Mouse (Mus musculus) midbrain, postnatal 0 days (tissue): ENCODE measurements around the gene Rxrg. TPM values are rescaled to one million over a fixed set of nuclear protein-coding genes. Genes with fewer than 3 reads are reported as not detected.

Source experiments
- ATAC-seq: fragments of 200-750 bp; cut with Nextera tagmentation; 2 replicates; pipeline ENCODE4 v1.8.0; 2017; ENCODE audit warnings: moderate number of reproducible peaks, mild to moderate bottlenecking, moderate TSS enrichment, moderate library complexity; ENCODE audit not compliant: low FRiP score
- DNase-seq: peaks from one replicate; pipeline ENCODE4 v3.0.0-alpha.2; 2015; ENCODE audit warnings: low spot score
- H3K27ac ChIP-seq: fragments of 300-500 bp; sonication (generic); 2 replicates; pipeline ENCODE4 v1.5.1; 2014; ENCODE audit warnings: low read depth, mild to moderate bottlenecking, low read length, mixed read lengths
- H3K27me3 ChIP-seq: fragments of 300-500 bp; sonication (generic); 2 replicates; pipeline ENCODE4 v1.6.1; 2014; ENCODE audit warnings: low read length, control low read depth, mixed read lengths; ENCODE audit not compliant: insufficient read depth
- H3K36me3 ChIP-seq: fragments of 300-500 bp; sonication (generic); 2 replicates; pipeline ENCODE4 v1.6.1; 2014; ENCODE audit warnings: low read length, control low read depth, mixed read lengths; ENCODE audit not compliant: insufficient read depth
- H3K4me1 ChIP-seq: fragments of 300-500 bp; sonication (generic); 2 replicates; pipeline ENCODE4 v1.6.1; 2014; ENCODE audit warnings: mild to moderate bottlenecking, control low read depth, antibody characterized with exemption, low read length, mixed read lengths; ENCODE audit not compliant: insufficient read depth
- H3K4me2 ChIP-seq: fragments of 300-500 bp; sonication (generic); 2 replicates; pipeline ENCODE4 v1.6.1; 2014; ENCODE audit warnings: low read depth, mild to moderate bottlenecking, low read length, mixed read lengths; ENCODE audit not compliant: poor library complexity, severe bottlenecking
- H3K4me3 ChIP-seq: fragments of 300-500 bp; sonication (generic); 2 replicates; pipeline ENCODE4 v1.5.1; 2014; ENCODE audit warnings: low read depth, mild to moderate bottlenecking, low read length, moderate library complexity
- H3K9ac ChIP-seq: fragments of 300-500 bp; sonication (generic); replicated peaks from 2 replicates; pipeline ENCODE4 v1.6.1; 2014; ENCODE audit warnings: mild to moderate bottlenecking, low read length, moderate library complexity, mixed read lengths; ENCODE audit not compliant: poor library complexity, severe bottlenecking
- H3K9me3 ChIP-seq: fragments of 300-500 bp; sonication (generic); 2 replicates; pipeline ENCODE4 v1.6.1; 2016; ENCODE audit warnings: low read length, control low read depth
- CTCF ChIP-seq: IDR thresholded peaks from 2 replicates; pipeline ENCODE4 v1.5.1; 2016; ENCODE audit warnings: antibody characterized with exemption, mild to moderate bottlenecking
- WGBS: fragments of 180-500 bp; shearing (Covaris S2); extraction: QIAGEN DNeasy Blood & Tissue Kit; methylation state at CpG from one replicate; pipeline ENCODE4 v1.1.7; 2014; 5-methylcytosine and 5-hydroxymethylcytosine counted together
- polyA plus RNA-seq: library from polyadenylated mRNA; unstranded; fragments of >200 nt; fragmentation: Nextera tagmentation; extraction: Ambion mirVana; gene quantifications from 2 replicates; pipeline ENCODE4 v1.2.1, GENCODE M21; 2015
- total RNA-seq: library from RNA; depleted of rRNA; stranded (reverse); fragments of >200 nt; gene quantifications from 2 replicates; pipeline ENCODE4 v1.2.3, GENCODE M21; 2014; rRNA removed

Gene Rxrg
- total and polyA plus RNA-seq, 2 experiments from 2014 or later, result 11.4 to 12.8 TPM

GRCm38 (mm10) chr1:167672433-167672987 is 74.3 kb downstream of the Rxrg start:
- H3K9ac ChIP-seq, result no peak overlapping the region
- H3K27ac ChIP-seq, result no peak overlapping the region
- H3K4me1 ChIP-seq, result no peaks in the 10 kb centered on the region
- no peak for TF ChIP-seq CTCF
- no peaks in the 10 kb centered on the region for H3K9me3 ChIP-seq
- no peak for ATAC-seq
- DNase-seq, result no peak
- no peaks in the 10 kb centered on the region for H3K36me3 ChIP-seq
- WGBS, result 26% methylated on average over 17 of the region's 17 CpGs
- H3K4me3 ChIP-seq, result no peak overlapping the region
- no peak overlapping the region for H3K4me2 ChIP-seq
- H3K27me3 ChIP-seq, result peaks cover 22% of the 10 kb centered on the region

- no peaks in the 10 kb centered on the region for H3K36me3 ChIP-seq
- H3K4me3 ChIP-seq, result no peak overlapping the region
- ATAC-seq (no peak), DNase-seq (no peak)
- 0 out of 2 replicates have a peak, but pooled peaks cover 3% of the 10 kb centered on the region for H3K27me3 ChIP-seq
- H3K9ac ChIP-seq, result no peak overlapping the region
- peaks cover 5% of the 10 kb centered on the region; the same call in 1 of the 2 replicates for H3K9me3 ChIP-seq
- no peak overlapping the region for H3K27ac ChIP-seq
- H3K4me2 ChIP-seq, result no peak overlapping the region
- H3K4me1 ChIP-seq, result no peaks in the 10 kb centered on the region
- TF ChIP-seq CTCF, result no peak
- WGBS, result 89% methylated on average over 6 of the region's 6 CpGs
These were observed 80.9 kb downstream of the Rxrg start for GRCm38 (mm10) chr1:167679061-167679460.

- Histone ChIP-seq H3K27ac (no peak overlapping the region), H3K27me3 (peaks cover 54% of the 10 kb centered on the region)
These were observed 89.8 kb downstream of the Rxrg start for GRCm38 (mm10) chr1:167688001-167688346.

GRCm38 (mm10) chr1:167688347-167689231 is 90.4 kb downstream of the Rxrg start:
- peaks cover 8% of the 10 kb centered on the region for H3K4me1 ChIP-seq
- ATAC-seq (peak; percentile 25), DNase-seq (no peak)
- H3K9ac ChIP-seq, result no peak overlapping the region
- H3K9me3 ChIP-seq, result no peaks in the 10 kb centered on the region
- peaks cover 54% of the 10 kb centered on the region for H3K27me3 ChIP-seq
- H3K27ac ChIP-seq, result no peak overlapping the region
- peak overlapping the region; percentile 54 for H3K4me2 ChIP-seq
- peak overlapping the region; percentile 37 for H3K4me3 ChIP-seq
- H3K36me3 ChIP-seq, result no peaks in the 10 kb centered on the region
- under 1% methylated on average over 72 of the region's 98 CpGs for WGBS
- no peak for TF ChIP-seq CTCF

More at GRCm38 (mm10) chr1:167688001-167688346, 89.8 kb downstream of the Rxrg start:
- WGBS, result 0% methylated on average over 8 of the region's 8 CpGs
- DNase-seq (no peak), ATAC-seq (no peak)
- no peak overlapping the region for H3K9ac ChIP-seq
- H3K4me2 ChIP-seq, result peak overlapping the region; percentile 54; the same call in 1 of the 2 replicates
- H3K4me1 ChIP-seq, result peaks cover 8% of the 10 kb centered on the region
- peak overlapping the region; percentile 37 for H3K4me3 ChIP-seq
- TF ChIP-seq CTCF, result no peak
- H3K36me3 ChIP-seq, result no peaks in the 10 kb centered on the region
- no peaks in the 10 kb centered on the region for H3K9me3 ChIP-seq

- no peak within 1 kb of the TSS for H3K27ac ChIP-seq
- no peak within 1 kb of the TSS for H3K9ac ChIP-seq
- H3K36me3 ChIP-seq, result no peaks in the 10 kb centered on the region
- H3K9me3 ChIP-seq, result no peaks in the 10 kb centered on the region
- TF ChIP-seq CTCF, result no peak
- peaks cover 8% of the 10 kb centered on the region for H3K4me1 ChIP-seq
- ATAC-seq (no peak), DNase-seq (no peak)
- peak within 1 kb of the TSS; percentile 37 for H3K4me3 ChIP-seq
- 0% methylated on average over 3 of the region's 3 CpGs for WGBS
- H3K4me2 ChIP-seq, result peak within 1 kb of the TSS; percentile 54
- peaks cover 57% of the 10 kb centered on the region for H3K27me3 ChIP-seq
These were observed 90.9 kb downstream of the Rxrg start, which contains the start of gene Lmx1a for GRCm38 (mm10) chr1:167689232-167689261. Lmx1a (plus strand) TSS chr1:167689237.

Other genes starting within 250 kb of the Rxrg start
- 11.4 and 12.3 TPM in 2 replicates for gene Aldh9a1, start 248.4 kb upstream of the Rxrg start, total RNA-seq
- gene Aldh9a1, start 248.4 kb upstream of the Rxrg start, polyA plus RNA-seq, result 40.1 and 41.5 TPM in 2 replicates
- 221 and 246 TPM in 2 replicates for gene Mgst3, start 204.5 kb upstream of the Rxrg start, total RNA-seq
- gene Mgst3, start 204.5 kb upstream of the Rxrg start, polyA plus RNA-seq, result 240 and 311 TPM in 2 replicates
- gene Lrrc52, start 131.6 kb upstream of the Rxrg start, total RNA-seq, result not detected in 2 replicates
- gene Lrrc52, start 131.6 kb upstream of the Rxrg start, polyA plus RNA-seq, result 0.15 TPM in 1 of 2 replicates, not detected in the other
- 3.9 and 6.3 TPM in 2 replicates for gene Lmx1a, start 90.9 kb downstream of the Rxrg start, total RNA-seq
- gene Lmx1a, start 90.9 kb downstream of the Rxrg start, polyA plus RNA-seq, result 3.2 and 3.5 TPM in 2 replicates